Mouse (Mus musculus): Measurements from ENCODE around the gene 9430015G10Rik. TPM values are rescaled to one million over a fixed set of nuclear protein-coding genes. Genes with fewer than 3 reads are reported as not detected.

The 9430015G10Rik gene
- 29.0 and 34.3 TPM in 2 replicates for polyA plus RNA-seq (2014; fragmentation: Nextera tagmentation; extraction: Ambion mirVana)

GRCm38 (mm10) chr4:156109570-156110331 is at the start of gene 9430015G10Rik:
TSS of gene 9430015G10Rik (plus strand) at chr4:156109982.
- Histone ChIP-seq H3K27me3 (replicated peaks; ENCODE audit: control insufficient read depth, insufficient read depth, low read length) (no peaks in the 10 kb centered on the region), H3K9me3 (replicated peaks; ENCODE audit: control insufficient read depth, low read length) (no peaks in the 10 kb centered on the region), H3K9ac (ENCODE audit: low read length) (peak within 1 kb of the TSS; percentile 87), H3K4me3 (ENCODE audit: low read depth, low read length) (peak within 1 kb of the TSS; percentile 75), H3K4me1 (ENCODE audit: control insufficient read depth, insufficient read depth, low read length) (peaks cover 7% of the 10 kb centered on the region; the same call in 1 of the 2 replicates), H3K4me2 (ENCODE audit: low read length) (peak within 1 kb of the TSS; percentile 64), H3K36me3 (ENCODE audit: control insufficient read depth, insufficient read depth, low read length) (no peaks in the 10 kb centered on the region), H3K27ac (ENCODE audit: low read depth, low read length) (peak within 1 kb of the TSS; percentile 88)
- DNase-seq (ENCODE audit: low spot score) (peak; percentile 100), ATAC-seq (peak; percentile 98)
- under 1% methylated on average over 60 of the region's 60 CpGs for WGBS

GRCm38 (mm10) chr4:156063861-156064509 is 45.8 kb upstream of the 9430015G10Rik start:
- no peak for ATAC-seq

GRCm38 (mm10) chr4:156064510-156064897 is 45.3 kb upstream of the 9430015G10Rik start:
- H3K4me3 ChIP-seq (ENCODE audit: low read depth, low read length) = no peak overlapping the region
- DNase-seq (ENCODE audit: low spot score) (no peak), ATAC-seq (no peak)
- H3K9me3 ChIP-seq (replicated peaks; ENCODE audit: control insufficient read depth, low read length) = no peaks in the 10 kb centered on the region
- 0 out of 2 replicates have a peak, but pooled peaks cover 4% of the 10 kb centered on the region for H3K4me1 ChIP-seq (ENCODE audit: control insufficient read depth, insufficient read depth, low read length)
- H3K36me3 ChIP-seq (ENCODE audit: control insufficient read depth, insufficient read depth, low read length) = no peaks in the 10 kb centered on the region
- WGBS = 86% methylated on average over 9 of the region's 9 CpGs
- no peak overlapping the region for H3K27ac ChIP-seq (ENCODE audit: low read depth, low read length)
- H3K4me2 ChIP-seq (ENCODE audit: low read length) = no peak overlapping the region
- no peak overlapping the region for H3K9ac ChIP-seq (ENCODE audit: low read length)
- no peaks in the 10 kb centered on the region for H3K27me3 ChIP-seq (replicated peaks; ENCODE audit: control insufficient read depth, insufficient read depth, low read length)

More at GRCm38 (mm10) chr4:156063861-156064509, 45.8 kb upstream of the 9430015G10Rik start:
- H3K4me2 ChIP-seq (ENCODE audit: low read length) = no peak overlapping the region
- no peaks in the 10 kb centered on the region for H3K9me3 ChIP-seq (replicated peaks; ENCODE audit: control insufficient read depth, low read length)
- no peaks in the 10 kb centered on the region for H3K27me3 ChIP-seq (replicated peaks; ENCODE audit: control insufficient read depth, insufficient read depth, low read length)
- H3K4me3 ChIP-seq (ENCODE audit: low read depth, low read length) = no peak overlapping the region
- H3K4me1 ChIP-seq (ENCODE audit: control insufficient read depth, insufficient read depth, low read length) = 0 out of 2 replicates have a peak, but pooled peaks cover 4% of the 10 kb centered on the region
- DNase-seq (ENCODE audit: low spot score) = peak; percentile 25
- 0% methylated on average over 4 of the region's 4 CpGs for WGBS
- no peak overlapping the region for H3K9ac ChIP-seq (ENCODE audit: low read length)
- no peak overlapping the region for H3K27ac ChIP-seq (ENCODE audit: low read depth, low read length)
- no peaks in the 10 kb centered on the region for H3K36me3 ChIP-seq (ENCODE audit: control insufficient read depth, insufficient read depth, low read length)

DNA sequence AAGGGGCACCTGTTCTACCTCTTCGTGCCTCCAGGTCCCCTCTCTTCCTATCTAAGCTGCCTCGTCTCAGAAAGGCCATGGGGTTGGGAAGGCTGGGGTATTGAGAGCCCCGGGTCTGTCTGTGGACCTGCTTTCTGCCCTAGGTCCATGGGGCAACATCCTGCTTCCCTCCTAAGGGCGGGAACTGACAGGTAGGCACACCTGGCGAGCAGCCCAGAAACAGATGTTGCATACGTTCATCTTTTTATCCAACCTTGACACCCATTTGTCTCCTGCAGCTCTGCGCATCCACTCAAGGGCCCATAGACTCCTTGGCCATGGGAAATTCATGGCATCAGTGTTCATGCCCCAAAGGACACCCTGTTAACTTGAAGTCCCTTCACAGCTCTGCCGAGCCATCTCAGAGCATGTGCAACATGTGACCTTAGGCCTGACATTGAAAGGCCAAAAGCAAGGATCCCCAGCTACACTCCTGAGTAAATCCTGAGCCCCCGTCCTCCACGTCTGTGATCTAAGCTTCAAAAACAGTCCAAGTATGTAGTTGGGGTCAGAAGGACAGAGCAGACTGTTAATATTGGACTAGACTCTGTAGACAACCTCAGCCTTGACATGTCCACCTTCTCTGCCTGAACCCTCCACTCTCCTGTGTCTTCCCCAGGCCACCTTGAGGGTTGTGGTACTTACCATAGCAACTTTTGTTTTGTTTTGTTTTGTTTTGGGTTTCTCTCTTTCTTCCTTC is 44.5 kb upstream of the 9430015G10Rik start:
- DNase-seq (ENCODE audit: low spot score) (no peak), ATAC-seq (no peak)
- H3K4me1 ChIP-seq (ENCODE audit: control insufficient read depth, insufficient read depth, low read length) = peaks cover 6% of the 10 kb centered on the region; the same call in 1 of the 2 replicates
- H3K27ac ChIP-seq (ENCODE audit: low read depth, low read length) = no peak overlapping the region
- no peak overlapping the region for H3K9ac ChIP-seq (ENCODE audit: low read length)
- H3K36me3 ChIP-seq (ENCODE audit: control insufficient read depth, insufficient read depth, low read length) = no peaks in the 10 kb centered on the region
- H3K27me3 ChIP-seq (replicated peaks; ENCODE audit: control insufficient read depth, insufficient read depth, low read length) = no peaks in the 10 kb centered on the region
- WGBS = 92% methylated on average over 10 of the region's 10 CpGs
- no peak overlapping the region for H3K4me3 ChIP-seq (ENCODE audit: low read depth, low read length)
- no peaks in the 10 kb centered on the region for H3K9me3 ChIP-seq (replicated peaks; ENCODE audit: control insufficient read depth, low read length)
- H3K4me2 ChIP-seq (ENCODE audit: low read length) = no peak overlapping the region

DNA sequence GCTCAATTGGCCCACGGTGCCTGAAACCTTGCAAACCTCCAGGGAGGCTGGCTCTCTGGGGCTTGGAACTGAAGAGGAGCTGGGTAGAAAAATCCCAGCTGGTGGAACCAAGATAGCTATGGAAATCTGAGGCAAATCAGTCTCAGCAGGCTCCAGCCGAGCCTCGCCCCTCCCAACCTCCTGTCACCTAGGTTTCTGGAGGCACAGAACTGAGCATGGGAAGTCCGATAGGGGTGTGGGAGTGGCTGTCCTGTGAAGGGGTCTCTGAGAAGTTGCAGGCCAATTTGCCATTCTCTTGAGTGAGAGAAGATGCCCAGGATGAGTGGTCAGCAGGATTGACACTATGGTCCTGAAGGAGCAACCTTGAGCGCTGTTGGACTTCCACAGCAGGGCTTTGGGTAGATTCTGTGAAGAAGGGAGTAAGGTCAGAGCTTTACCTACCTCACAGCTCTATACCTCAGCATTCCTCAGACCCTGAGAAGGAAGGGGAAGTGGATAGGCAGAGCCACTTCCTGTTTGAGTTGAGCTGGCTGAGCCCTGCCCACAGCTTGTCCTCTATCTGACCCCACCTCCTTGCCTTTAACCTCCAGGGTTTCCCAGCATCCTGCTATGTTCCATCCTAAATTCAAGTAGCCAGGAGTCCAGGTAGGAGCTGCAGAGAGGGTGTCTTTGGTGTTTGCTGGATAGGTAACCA is 42.4 kb upstream of the 9430015G10Rik start:
- no peak for ATAC-seq
- Histone ChIP-seq H3K36me3 (ENCODE audit: control insufficient read depth, insufficient read depth, low read length) (no peaks in the 10 kb centered on the region), H3K4me2 (ENCODE audit: low read length) (no peak overlapping the region), H3K4me1 (ENCODE audit: control insufficient read depth, insufficient read depth, low read length) (peaks cover 10% of the 10 kb centered on the region; the same call in 1 of the 2 replicates), H3K4me3 (ENCODE audit: low read depth, low read length) (no peak overlapping the region), H3K27me3 (replicated peaks; ENCODE audit: control insufficient read depth, insufficient read depth, low read length) (no peaks in the 10 kb centered on the region), H3K9me3 (replicated peaks; ENCODE audit: control insufficient read depth, low read length) (no peaks in the 10 kb centered on the region), H3K27ac (ENCODE audit: low read depth, low read length) (no peak overlapping the region), H3K9ac (ENCODE audit: low read length) (no peak overlapping the region)
- no peak for DNase-seq (ENCODE audit: low spot score)
- WGBS = 83% methylated on average over 5 of the region's 5 CpGs

GRCm38 (mm10) chr4:156069701-156070100 is 40.1 kb upstream of the 9430015G10Rik start:
- Histone ChIP-seq H3K9me3 (replicated peaks; ENCODE audit: control insufficient read depth, low read length) (no peaks in the 10 kb centered on the region), H3K9ac (ENCODE audit: low read length) (no peak overlapping the region), H3K27me3 (replicated peaks; ENCODE audit: control insufficient read depth, insufficient read depth, low read length) (no peaks in the 10 kb centered on the region), H3K4me2 (ENCODE audit: low read length) (no peak overlapping the region), H3K27ac (ENCODE audit: low read depth, low read length) (no peak overlapping the region), H3K4me1 (ENCODE audit: control insufficient read depth, insufficient read depth, low read length) (peaks cover 5% of the 10 kb centered on the region; the same call in 1 of the 2 replicates), H3K36me3 (ENCODE audit: control insufficient read depth, insufficient read depth, low read length) (no peaks in the 10 kb centered on the region), H3K4me3 (ENCODE audit: low read depth, low read length) (no peak overlapping the region)
- no peak for DNase-seq (ENCODE audit: low spot score)
- 91% methylated on average over 8 of the region's 8 CpGs for WGBS
- ATAC-seq = no peak

- Histone ChIP-seq H3K9me3 (replicated peaks; ENCODE audit: control insufficient read depth, low read length) (no peaks in the 10 kb centered on the region), H3K27me3 (replicated peaks; ENCODE audit: control insufficient read depth, insufficient read depth, low read length) (no peaks in the 10 kb centered on the region), H3K36me3 (ENCODE audit: control insufficient read depth, insufficient read depth, low read length) (no peaks in the 10 kb centered on the region), H3K9ac (ENCODE audit: low read length) (no peak overlapping the region), H3K4me3 (ENCODE audit: low read depth, low read length) (no peak overlapping the region), H3K27ac (ENCODE audit: low read depth, low read length) (no peak overlapping the region), H3K4me2 (ENCODE audit: low read length) (no peak overlapping the region), H3K4me1 (ENCODE audit: control insufficient read depth, insufficient read depth, low read length) (peaks cover 5% of the 10 kb centered on the region; the same call in 1 of the 2 replicates)
- ATAC-seq (no peak), DNase-seq (ENCODE audit: low spot score) (no peak)
- WGBS = 45% methylated on average over 6 of the region's 6 CpGs
These were observed 39.5 kb upstream of the 9430015G10Rik start for GRCm38 (mm10) chr4:156070276-156070675.

DNA sequence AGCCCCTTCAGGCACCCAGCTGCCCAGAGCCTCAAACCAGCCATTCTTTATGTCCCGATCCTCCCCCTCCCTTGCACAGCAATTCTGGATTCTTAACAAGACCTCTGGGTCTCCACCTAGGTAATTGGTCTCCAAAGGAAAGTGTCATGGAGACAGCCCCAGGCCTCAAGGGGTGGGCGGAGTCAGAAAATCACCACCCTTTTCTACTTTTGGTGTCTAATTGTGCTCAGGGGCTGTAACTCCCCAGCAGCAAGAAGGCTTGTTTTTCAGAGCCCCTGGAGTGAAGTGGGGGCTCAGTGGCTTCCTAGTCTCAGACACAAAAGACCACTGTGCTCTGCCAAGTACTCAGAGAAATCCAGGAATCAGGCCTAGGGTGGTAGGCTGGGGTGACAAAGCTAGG is 39.1 kb upstream of the 9430015G10Rik start:
- H3K36me3 ChIP-seq (ENCODE audit: control insufficient read depth, insufficient read depth, low read length) = no peaks in the 10 kb centered on the region
- peak; percentile 34 for DNase-seq (ENCODE audit: low spot score)
- H3K27ac ChIP-seq (ENCODE audit: low read depth, low read length) = no peak overlapping the region
- no peak overlapping the region for H3K4me3 ChIP-seq (ENCODE audit: low read depth, low read length)
- WGBS = 26% methylated on average over 2 of the region's 2 CpGs
- peak; percentile 32; the same call in 1 of the 2 replicates for ATAC-seq
- H3K4me2 ChIP-seq (ENCODE audit: low read length) = no peak overlapping the region
- H3K4me1 ChIP-seq (ENCODE audit: control insufficient read depth, insufficient read depth, low read length) = peaks cover 5% of the 10 kb centered on the region; the same call in 1 of the 2 replicates
- H3K9me3 ChIP-seq (replicated peaks; ENCODE audit: control insufficient read depth, low read length) = no peaks in the 10 kb centered on the region
- no peaks in the 10 kb centered on the region for H3K27me3 ChIP-seq (replicated peaks; ENCODE audit: control insufficient read depth, insufficient read depth, low read length)
- no peak overlapping the region for H3K9ac ChIP-seq (ENCODE audit: low read length)
